Mouse (Mus musculus): Measurements from ENCODE around the gene Litaf.
"Not testable (repeated sequence)": the region's sequence is repeated elsewhere in the genome, so short reads cannot be mapped to it uniquely, and the experiment has no call there.

The Litaf gene

DNA sequence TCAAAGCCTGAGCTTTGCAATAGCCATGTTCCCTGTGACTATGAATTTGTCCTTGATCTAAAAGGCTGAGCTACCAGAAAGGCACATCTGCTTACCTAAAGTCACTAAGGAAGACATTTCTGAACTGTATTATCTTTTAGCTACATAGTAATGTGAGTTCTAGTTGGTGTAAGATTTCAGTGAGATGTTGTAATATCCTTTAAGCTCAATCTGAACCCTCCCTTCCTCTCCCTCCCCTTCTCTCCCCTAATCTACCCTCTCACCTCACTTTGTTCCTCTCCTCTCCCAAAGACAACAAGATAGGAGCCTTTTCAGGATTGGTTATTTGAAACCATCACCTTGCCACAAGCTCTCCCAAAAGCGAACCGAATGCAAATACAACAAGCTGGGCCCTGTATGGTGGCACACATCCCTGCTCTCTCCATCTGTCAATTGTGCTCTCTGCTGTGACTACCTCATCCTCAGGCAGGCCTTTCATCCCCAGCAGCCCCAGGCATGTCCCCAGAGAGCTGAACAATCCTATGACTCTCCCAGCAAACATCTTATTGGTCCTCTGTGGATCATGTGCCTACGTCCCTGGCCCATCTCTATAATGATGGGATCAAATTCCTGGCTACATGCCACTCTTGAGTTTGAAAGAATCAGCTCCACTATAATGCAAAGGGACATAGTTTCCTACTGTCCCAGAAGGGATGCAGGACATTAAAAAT is 44.4 kb downstream of the Litaf start:
- DNase-seq (ENCODE audit: low spot score), result no peak

DNA sequence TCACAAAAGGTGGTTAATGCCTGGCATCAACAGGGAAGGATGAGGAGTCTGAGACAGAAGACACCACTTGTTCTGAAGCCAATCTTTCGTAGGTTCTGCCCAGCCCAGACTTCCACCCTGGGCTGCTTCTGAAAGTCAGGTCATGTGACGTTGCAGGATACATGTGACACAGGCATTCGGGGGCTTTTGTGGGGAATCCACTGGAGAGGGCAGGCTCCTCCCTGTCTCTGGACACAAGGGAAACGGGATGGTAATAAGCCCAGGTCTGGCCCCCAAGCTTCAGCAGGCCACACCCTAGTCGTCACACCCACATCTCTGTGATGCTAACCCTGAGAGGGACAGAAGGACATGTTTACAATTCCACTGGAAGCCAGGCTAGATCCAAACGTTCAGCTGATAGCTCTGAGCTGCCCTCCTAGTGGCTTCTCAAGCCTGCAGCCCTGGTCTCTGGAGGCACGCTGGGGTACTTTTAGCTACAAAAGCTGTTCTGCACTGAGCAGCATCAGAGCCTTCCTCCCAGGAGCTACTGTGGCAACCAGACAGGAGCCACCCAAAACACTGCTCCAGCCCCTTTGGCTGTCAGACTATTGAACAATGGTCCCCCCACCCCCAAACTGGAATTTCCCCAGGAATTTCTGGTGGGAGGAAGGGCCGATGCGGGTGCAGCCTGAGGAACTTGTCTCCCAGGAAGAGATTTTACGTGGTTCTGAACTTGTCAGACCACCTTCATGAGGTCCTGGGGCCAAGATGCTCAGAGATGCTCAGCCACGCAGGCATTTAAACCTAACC is 48.0 kb downstream of the Litaf start:
- no peak for DNase-seq (ENCODE audit: low spot score)

DNA sequence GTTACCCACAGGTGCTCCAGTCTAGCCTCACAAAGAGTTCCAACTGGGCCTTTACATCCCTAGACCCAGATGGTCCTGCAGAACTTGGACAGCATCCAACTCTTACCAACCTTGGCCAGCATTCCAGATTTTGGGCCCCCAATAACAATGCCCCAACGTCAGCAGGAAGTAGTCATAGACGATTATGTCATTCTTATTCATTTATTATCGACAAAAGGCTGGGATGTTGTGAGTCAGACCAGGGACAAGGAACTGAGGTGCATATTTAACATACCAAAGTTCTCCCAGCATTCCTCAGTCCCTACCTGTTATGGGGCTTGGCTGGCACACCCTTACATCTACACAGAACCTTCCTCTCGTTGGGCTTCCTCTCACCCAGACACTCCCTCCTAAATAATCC is 49.6 kb downstream of the Litaf start:
- DNase-seq (ENCODE audit: low spot score), result no peak

DNA sequence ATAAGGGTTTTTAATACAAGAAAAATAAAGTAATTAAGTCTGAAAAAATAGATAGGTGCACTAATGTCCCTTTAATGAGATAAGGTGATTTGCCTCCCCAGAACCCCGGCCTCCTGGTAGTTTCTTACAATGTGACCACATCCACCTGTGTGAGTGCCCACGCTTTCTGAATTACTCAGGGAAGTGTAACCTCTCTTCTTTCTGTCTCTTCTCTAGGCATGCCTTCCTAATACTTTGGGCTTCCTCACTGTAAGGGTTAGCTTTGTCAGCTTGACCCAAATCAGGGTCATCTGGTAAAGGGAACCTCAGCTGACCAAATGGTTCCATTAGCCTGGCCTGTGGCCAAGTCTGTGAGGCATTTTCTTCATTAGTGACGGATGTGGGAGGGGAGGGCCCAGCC is 51.5 kb downstream of the Litaf start:
- no peak for DNase-seq (ENCODE audit: low spot score)

DNA sequence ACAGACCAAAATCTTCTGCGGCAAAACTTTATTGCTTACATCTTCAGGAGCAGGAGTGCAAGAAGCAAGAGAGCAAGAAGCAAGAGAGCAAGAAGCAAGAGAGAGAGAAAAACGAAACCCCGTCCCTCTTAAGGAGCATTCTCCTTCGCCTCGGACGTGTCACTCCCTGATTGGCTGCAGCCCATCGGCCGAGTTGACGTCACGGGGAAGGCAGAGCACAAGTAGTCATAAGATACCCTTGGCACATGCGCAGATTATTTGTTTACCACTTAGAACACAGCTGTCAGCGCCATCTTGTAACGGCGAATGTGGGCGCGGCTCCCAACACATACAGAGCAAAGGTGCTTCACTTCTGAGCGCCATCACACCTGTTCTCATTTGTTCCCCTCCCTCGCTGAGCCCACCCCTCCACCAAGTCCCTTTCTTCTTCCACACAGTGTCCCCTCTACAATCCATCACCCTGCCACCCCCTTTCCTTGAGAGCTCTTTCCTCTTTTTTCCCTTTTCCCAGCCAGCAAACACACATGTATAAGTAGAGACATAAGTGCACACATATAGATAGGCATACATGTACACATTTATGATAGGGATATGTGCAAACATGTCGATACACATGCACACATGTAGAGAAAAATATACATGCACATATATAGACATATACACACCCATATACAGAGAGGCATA is 52.4 kb downstream of the Litaf start:
- not testable (repeated sequence) for DNase-seq (ENCODE audit: low spot score)

DNA sequence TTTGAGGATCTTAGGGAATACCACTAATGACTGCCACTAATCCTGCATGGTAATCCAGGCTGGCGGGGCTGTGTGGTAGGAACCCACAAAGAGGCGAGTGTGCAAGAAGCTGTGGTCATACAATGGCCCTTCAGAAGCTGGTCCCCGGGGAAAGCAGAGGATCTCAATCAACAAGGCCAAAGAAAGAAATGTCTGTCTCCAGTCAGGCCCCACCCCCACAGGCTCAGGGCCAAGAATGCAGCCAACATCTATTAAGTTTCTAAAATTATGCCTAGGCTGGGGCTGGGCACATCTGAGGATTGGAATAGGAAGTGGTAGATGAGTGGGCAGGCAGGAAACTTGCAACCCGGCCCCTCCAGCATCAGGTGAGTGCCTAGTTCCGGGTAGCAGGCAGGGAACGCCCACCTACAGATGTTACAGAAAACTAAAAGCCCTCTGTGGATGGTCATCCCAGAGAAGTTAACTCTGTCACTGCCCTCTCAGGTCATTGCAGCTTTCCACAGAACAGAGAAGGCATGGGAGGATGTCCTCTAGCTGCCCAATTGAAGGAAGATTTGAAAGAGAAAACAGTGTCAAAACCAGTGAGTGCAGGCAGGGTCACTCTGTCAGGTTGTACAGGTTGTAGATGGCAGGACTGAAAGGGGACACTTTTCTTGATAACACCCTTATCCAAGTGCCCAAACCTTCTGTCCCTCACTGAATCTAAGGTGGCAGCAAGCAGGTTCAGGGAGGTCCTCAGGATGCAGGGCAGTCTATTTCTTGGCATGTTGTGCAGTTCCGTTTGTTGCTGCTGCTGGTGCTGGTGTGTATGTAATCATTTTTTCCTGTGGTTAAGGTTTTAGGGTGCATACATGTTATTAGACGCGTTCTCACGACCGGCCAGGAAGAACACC is 53.1 kb downstream of the Litaf start:
- peak; percentile 80 for DNase-seq (ENCODE audit: low spot score)

DNA sequence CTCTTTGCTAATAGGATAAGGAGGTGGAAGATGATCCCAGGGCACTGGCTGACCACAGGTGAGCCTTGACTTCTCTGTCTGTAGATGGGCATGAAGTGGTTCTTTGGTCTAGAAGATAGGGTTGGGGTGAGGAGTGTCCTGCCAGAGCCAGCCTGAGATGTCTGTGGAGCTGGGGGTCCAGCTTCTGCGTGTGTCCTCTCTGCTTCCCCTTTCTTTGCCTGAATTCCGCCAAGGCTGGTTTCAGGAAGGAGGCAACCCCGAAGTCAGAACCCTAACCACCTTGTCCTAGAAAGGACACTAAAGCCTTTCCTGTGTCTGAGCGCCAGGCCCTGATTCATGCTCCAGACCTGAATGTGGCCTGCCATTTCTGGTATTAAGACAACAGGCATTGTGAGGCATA is 54.0 kb downstream of the Litaf start:
- no peak for DNase-seq (ENCODE audit: low spot score)

DNA sequence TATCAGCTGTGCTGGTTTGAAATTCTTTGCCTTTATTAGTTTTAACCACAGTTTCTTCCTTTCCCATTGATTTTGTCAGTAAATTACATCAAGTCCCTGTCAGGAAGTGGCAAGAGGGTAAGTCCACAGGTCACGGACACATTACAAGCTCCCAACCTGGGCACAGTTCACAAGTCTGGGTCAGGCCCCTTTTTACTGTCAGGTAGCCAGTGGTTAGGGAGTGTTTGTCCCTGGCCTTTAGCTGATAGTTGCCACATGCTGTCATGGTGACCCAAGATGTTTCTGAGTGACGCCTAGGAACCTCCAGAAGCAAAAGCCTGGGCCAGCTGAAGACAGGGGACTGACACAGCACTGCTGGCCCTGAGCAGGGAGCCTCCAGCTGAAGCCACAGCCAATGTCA is 54.8 kb downstream of the Litaf start:
- no peak for DNase-seq (ENCODE audit: low spot score)

DNA sequence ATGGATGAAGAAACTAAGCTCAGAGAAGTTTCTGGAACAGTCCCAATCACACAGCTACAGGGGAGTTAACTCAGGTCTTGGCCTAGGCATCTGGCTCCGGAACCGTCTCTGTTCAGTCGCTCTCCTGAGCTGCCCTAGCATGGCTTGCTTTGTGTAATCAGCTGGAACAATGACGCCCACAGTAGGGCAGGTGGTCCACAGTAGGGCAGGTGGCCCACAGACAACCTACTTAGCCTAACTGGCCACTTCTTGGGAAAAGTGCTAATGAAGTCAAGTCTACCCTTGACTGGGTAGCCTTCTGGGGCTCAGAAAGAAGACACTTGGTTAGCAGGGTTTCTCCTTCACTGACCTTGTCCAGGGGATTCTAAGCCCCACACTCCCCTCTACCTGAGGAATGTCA is 55.7 kb downstream of the Litaf start:
- no peak for DNase-seq (ENCODE audit: low spot score)

DNA sequence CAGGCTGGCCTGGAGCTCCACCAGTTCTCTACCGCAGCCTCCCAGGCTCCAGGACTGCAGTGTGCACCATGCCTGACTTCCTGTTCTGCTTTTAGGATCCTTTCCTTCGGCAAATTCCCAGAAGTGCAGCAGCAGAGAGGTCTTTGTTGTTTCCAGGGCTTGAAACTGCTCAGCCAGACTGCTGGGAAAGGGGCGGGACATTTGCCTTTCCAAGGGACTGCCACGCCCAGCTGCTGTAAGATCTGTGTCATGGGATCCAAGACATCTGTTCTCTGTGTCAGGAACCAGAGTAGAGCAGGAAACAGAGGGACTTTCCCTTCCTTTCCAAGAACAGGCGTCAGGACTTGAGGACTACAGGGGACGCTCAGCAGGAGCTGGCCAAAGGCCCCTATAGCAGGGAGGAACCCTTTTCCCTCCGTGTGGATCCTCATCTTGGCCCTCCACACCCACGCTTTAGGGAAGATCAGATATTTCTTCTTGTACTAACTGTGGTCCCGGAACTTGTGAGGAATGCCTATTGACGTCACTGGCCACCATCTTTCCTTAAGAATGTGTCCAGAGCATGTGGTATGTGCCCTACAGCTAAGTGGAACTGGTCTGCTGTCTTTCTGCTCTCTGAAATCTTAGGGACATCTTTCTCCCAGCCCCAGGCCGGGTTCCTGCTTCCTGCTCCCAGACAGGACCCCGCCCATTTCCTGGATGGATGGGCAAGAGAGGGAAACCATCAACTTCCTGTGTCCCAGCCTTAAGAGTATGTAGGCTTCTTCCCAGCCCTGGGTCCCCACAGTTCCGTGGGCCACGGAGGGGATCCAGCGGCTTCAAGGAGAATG is 57.6 kb downstream of the Litaf start:
- peak; percentile 99 for DNase-seq (ENCODE audit: low spot score)

DNA sequence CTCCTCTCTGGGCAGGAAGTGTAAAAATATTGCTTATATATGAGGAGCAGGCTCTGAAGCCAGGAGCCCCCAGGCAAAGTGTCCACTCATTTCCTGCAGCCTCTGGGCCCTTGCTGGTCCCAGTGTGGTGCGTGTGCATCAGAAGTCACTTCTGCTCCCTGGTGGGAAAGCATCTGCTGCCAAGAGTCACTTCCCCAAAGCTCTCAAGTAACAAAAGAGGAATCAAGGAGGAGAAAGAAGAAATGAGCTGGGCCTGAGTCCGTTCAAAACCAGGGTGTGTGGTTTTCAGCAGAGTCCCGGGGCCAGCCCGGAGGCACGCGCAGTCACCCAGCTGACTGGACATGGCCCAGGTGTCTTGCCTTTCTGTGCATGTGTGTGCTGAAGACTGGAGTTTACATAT is 59.9 kb downstream of the Litaf start:
- no peak for DNase-seq (ENCODE audit: low spot score)

DNA sequence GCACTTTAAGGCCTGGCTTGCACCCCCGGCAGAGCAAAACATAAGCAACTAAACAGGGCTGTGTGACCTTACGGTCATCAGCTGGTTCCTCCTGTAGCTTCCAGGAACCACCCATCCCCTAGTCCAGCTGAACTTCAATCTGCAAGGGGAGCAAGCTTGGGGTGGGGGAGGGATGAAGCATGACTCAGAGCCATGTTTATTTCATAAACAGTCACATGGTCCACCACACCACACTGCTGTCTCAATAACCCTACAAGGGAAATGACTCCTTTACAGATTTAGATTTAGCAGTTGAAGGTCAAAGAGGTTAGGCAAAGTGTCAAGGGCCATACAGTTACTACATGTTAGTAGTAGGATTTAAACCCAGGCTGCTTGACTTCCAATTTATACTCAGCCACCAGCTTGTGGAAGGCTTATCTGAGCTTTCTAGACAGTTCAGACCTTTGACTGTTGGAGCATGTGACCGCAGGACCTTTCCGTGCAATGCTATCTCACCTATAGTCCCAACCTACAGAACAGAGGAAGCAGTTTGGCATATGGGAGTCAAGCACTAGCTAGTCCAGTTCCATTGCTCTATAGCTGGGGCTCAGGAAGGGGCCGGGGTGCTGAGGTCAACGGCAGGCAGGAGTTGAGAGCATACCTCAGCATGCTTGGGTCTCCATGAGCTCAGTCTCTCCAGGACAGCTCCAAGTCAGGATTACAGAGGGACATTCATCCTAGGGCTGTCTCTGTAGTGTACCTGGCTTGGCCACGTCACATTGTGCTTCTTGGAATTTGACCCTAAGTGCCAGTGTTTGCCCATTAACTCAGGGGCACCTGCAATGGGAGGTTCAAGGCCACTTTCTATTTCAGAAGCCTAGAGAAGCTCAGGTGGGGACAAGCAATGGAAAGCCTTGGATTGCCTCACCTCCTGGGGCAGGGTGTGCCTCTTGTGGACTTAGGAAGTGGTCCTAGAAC is 64.0 kb downstream of the Litaf start:
- peak; percentile 55 for DNase-seq (ENCODE audit: low spot score)

DNA sequence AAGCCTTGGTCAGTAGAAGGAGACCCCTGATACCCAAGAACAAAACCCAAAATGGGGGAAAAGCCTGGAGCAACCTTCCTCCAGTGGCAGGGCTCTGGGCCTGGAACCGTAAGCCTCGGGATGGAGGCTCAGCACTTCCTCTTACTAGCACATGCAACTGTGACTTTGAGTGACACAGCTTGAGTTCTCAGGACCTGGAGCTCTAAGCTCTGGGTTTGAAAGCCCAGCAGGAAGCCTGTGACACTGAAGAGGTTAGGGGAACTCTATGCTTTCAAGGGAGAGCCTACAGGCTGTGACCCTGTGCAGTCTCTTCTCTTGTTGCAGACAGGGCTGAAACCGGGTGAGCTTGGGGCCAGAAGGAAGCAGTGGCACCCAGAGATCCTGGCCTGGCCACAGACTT is 66.1 kb downstream of the Litaf start:
- DNase-seq (ENCODE audit: low spot score), result no peak

DNA sequence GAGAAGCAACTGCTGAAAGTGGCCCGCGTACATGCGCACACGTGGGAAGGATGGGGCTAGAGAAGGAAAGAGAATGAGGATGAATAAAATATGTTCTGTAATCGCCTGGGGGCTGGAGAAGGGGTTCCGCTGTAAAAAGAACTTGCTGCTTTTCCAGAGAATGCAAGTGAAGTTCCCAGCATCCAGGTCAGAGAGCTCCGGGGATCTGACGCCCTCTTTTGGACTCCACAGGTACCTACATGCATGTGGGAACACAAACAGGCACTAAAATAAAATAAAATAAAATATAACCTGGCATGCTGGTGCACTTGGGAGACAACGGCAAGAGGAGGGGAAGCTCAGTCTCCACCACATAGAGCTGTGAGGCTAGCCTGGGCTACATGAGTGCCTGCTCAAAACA is 67.7 kb downstream of the Litaf start:
- DNase-seq (ENCODE audit: low spot score), result no peak

DNA sequence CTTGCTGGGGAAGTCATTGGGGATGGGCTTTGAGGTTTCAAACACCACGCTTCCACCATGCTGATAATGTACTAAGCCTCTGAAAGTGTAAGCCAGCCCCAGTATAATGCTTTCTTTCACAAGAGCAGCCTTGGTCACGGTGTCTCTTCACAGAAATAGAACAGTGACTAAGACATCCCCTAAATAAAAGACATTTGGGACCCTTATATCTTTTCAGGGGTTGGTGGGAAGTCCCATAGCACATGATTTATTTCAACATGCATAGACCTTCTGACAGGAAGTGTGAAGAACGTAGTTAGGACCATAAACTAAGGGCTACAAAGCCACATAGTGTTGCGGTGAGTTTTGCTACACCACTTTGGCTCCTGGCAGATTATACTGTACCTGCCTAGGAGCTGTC is 69.4 kb downstream of the Litaf start:
- DNase-seq (ENCODE audit: low spot score), result no peak

DNA sequence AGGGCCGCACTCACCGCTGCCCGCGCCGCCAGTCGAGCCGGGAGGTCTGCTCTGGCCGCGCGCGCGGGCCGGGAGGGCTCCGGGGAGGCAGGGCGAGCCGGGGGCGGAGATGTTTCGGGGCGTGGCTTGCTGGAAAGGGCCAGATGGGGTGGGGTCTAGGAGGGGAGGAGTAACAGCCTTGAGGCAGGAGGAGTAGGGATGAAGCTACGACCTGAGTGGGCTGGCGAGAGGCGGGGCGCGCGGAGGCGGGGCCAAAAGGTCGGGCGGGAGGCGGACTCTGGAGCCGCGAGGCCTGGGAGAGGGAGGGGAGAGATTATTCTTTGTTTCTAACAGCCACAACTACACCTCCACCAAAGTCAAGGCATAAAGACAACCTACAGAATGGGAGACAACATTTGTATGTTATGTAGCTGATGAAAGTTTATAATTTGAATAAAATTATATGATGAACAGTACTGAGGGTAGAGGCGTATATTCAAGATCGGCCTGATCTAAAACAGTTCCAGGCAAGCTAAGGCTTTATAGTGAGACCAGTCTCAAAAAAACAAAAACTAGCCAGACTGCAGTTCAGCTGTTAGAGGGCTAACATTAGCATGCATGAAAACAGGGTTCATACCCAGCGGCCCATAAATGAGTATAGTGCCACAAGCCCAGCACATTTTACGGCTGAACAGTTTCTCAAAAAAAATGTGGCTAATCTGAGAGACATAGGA is 72.8 kb downstream of the Litaf start:
- peak; percentile 97 for DNase-seq (ENCODE audit: low spot score)

DNA sequence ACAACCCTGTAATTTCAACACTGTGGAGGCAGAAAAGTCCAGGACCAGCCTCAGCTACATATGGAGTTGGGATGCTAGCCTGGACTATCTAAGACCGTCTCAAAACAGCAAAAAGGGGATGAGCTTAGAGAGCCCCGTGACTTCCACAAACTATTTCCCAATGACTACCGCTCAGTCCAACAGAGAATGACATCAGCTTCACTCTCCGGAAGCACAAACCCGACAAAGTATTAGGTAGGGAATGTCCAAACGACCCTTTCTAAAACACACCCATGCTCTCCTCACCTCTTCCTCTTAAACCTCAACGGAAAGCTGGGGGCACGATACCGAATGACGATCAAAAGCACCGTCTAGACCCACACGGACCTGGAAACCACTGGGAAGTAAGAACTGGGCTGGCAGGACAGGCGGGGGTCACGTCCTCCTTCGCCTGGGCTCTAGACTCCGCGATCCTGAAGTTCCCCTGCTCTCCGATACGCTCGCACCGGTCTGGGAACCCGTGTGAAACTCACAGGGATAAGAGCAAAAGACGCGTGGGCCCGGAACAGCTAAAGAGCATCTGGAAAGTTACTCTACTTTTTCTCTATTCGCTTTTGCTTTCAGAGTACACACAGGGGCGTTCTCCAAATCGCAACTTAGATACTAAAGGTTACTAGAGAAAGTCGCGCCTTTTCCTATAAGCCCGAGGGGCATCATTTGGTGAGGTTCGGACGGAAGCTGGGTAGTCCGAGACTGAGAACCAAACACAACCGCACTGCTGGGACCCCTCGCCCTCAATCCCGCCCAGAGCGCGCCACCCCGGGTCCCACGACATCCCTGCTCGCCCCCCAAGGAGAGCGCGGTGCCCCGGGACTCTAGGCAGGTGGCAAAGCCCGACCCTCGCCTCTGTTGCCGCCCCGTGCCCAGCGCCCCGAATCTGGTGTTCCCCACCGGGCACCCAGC is 73.6 kb downstream of the Litaf start:
- DNase-seq (ENCODE audit: low spot score), result peak; percentile 85

DNA sequence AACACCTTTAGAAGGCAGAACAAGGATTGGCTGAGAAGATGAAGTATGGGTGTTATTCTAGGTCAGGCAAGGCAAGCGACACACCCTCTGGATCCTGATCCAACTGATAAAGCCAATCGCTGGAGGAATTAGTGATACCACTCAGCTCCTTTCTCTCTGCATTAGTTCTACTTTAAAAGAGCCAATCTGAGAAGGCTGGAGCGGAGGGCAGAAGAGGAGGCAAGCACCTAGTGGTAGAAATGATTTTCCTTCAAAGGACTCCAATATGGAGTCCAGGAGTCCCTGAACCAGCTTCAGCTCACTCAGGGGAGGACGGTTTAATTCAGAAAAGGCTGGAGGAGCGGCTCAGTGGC is 74.2 kb downstream of the Litaf start:
- no peak for DNase-seq (ENCODE audit: low spot score)

Measured in adipocyte (in vitro differentiated cells).